Mouse (Mus musculus): ENCODE data around the gene Gm4133.
"Not testable (repeated sequence)": the region's sequence is repeated elsewhere in the genome, so short reads cannot be mapped to it uniquely, and the experiment has no call there.

The Gm4133 gene

GRCm38 (mm10) chr7:20333965-20334364 is at the start of gene Gm4133:
TSS of gene Gm4133 (minus strand) at chr7:20334065.
- DNase-seq (ENCODE audit: low read depth, low spot score): not testable (repeated sequence)

GRCm38 (mm10) chr7:20375310-20375709 is 41.4 kb upstream of the Gm4133 start, which contains the start of gene Gm5728:
TSS of gene Gm5728 (minus strand) at chr7:20375410.
- DNase-seq (ENCODE audit: low read depth, low spot score): not testable (repeated sequence)

All from skeletal muscle tissue, adult 2 months (tissue).